Mouse (Mus musculus) bone marrow, adult 2 months (tissue): ENCODE results near the gene Cacna1b.

Experiments
- CTCF ChIP-seq: fragments of 200-500 bp; IDR thresholded peaks from 2 replicates; pipeline ENCODE4 v1.5.1; 2011; ENCODE audit warnings: low read length, control low read depth; ENCODE audit not compliant: control insufficient read depth, insufficient read depth
- POLR2A ChIP-seq: fragments of 200-500 bp; IDR thresholded peaks from 2 replicates; pipeline ENCODE4 v1.6.1; 2011; ENCODE audit warnings: low read depth, mild to moderate bottlenecking, control low read depth, low read length, borderline replicate concordance; ENCODE audit not compliant: control insufficient read depth

GRCm38 (mm10) chr2:24685347-24685746, 77.6 kb downstream of the Cacna1b start:
- TF ChIP-seq POLR2A (no peak), CTCF (no peak)
